Mouse (Mus musculus): ENCODE results near the gene Scp2. TPM values are rescaled to one million over a fixed set of nuclear protein-coding genes. Genes with fewer than 3 reads are reported as not detected.

Scp2 gene
- 100 to 1,000 TPM; 270 to 352 TPM for polyA plus RNA-seq (2017; shearing (Covaris generic))

GRCm38 (mm10) chr4:108144880-108145279 is at the start of gene Scp2:
TSS of gene Scp2 (minus strand) at chr4:108144998.

GRCm38 (mm10) chr4:108165152-108165895 is 20.5 kb upstream of the Scp2 start, which contains the start of gene Echdc2:
TSS of gene Echdc2 (plus strand) at chr4:108165437.

GRCm38 (mm10) chr4:108096345-108096744 is 48.5 kb downstream of the Scp2 start, which contains the start of gene Podn:
TSS of gene Podn (minus strand) at chr4:108096445.

Other genes with a start within 250 kb of the Scp2 start
- 10 to 100 TPM; 20.8 to 22.5 TPM for gene Cpt2, start 221.4 kb downstream of the Scp2 start, polyA plus RNA-seq (2017; shearing (Covaris generic))
- gene Slc1a7, start 176.7 kb downstream of the Scp2 start, polyA plus RNA-seq (2017; shearing (Covaris generic)) = not detected
- gene Podn, start 48.6 kb downstream of the Scp2 start, polyA plus RNA-seq (2017; shearing (Covaris generic)) = not detected
- 1 to 10 TPM; 2.5 to 2.7 TPM for gene Echdc2, start 20.4 kb upstream of the Scp2 start, polyA plus RNA-seq (2017; shearing (Covaris generic))
- under 1 TPM in 1 of 2 experiments, not detected in 1; 0.32 TPM for gene Zyg11a, start 73.0 kb upstream of the Scp2 start, polyA plus RNA-seq (2017; shearing (Covaris generic))
- 10 to 100 TPM; 20.5 to 21.8 TPM for gene Zyg11b, start 156.1 kb upstream of the Scp2 start, polyA plus RNA-seq (2017; shearing (Covaris generic))
- gene Coa7, start 183.1 kb upstream of the Scp2 start, polyA plus RNA-seq (2017; shearing (Covaris generic)) = 10 to 100 TPM; 18.6 to 39.5 TPM
- not detected for gene Shisal2a, start 238.4 kb upstream of the Scp2 start, polyA plus RNA-seq (2017; shearing (Covaris generic))